9 mouse cellular contexts compared by ENCODE assay signal in the genomic region with DNA sequence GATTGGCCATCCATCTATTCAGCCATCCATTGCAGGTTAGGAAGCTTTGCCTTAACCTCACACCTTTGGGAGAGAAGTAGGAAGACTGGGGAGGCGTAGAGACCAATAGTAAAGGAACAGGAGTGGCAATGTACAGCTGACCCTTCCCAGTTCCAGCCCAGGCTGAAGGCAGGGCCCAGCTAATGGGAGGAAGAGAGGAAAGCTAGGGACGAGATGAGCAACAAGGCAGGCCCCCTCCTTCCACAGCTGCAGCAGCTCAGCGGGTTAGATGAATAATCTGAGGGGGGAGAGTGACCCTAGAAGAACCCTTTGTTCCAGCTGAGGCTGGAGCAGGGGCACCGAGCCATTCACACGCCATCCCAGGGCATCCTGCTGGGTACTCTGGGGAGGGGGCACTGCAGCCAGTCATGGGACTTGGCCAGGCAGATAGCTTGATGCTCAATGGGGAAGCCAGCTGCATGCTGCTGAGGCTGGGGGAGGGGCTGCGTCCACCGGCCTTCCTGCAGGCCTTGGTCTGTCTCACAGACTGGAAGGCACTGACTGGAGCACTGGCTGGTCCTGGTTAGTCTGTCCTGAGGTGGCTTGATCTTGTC. TPM values are rescaled to one million over a fixed set of nuclear protein-coding genes. Genes with fewer than 3 reads are reported as not detected.
DNase-seq lines count a peak whose midpoint lies in the region; ATAC-seq and TF ChIP-seq lines count a peak whose summit lies in the region.
"Had no signal": no experiment of that assay in that cellular context is flagged by ENCODE, and none has a peak within 500 bp of the region (broad histone marks: within the 10 kb centered on the region; RNA-seq: fewer than 3 reads in every experiment).

No protein-coding gene starts in this region.

- DNase-seq in layer of hippocampus, adult 11-12 months (ENCODE audit: low spot score), result peak; percentile 74
- no peak for DNase-seq in layer of hippocampus, postnatal 25 days (ENCODE audit: extremely low spot score in 1 of 2, low spot score in 1 of 2)
- peak; percentile 58 for DNase-seq in hindbrain, embryonic 10.5 days (ENCODE audit: low spot score)
- DNase-seq in limb, embryonic 10.5 days (ENCODE audit: low spot score), result no peak
- peak; percentile 46 for DNase-seq in right cerebral cortex, postnatal 25 days
- no peak for DNase-seq in lung, postnatal 0 days (ENCODE audit: low spot score)
- no peak for DNase-seq in spleen, postnatal 14 days (ENCODE audit: low spot score in 2 of 2)

- peak overlapping the region; percentile 81 for H3K27ac ChIP-seq in hindbrain, embryonic 10.5 days
- H3K27ac ChIP-seq in limb, embryonic 10.5 days, result peak overlapping the region; percentile 50
- no peak overlapping the region for H3K27ac ChIP-seq in lung, postnatal 0 days (ENCODE audit: low read length)
- H3K27ac ChIP-seq: limb, embryonic 15.5 days had no signal

- H3K9ac ChIP-seq in lung, postnatal 0 days (replicated peaks; ENCODE audit: low read depth), result no peak overlapping the region
- H3K9ac ChIP-seq: limb, embryonic 15.5 days had no signal

- 15% methylated on average over 7 of the region's 7 CpGs for WGBS in hindbrain, embryonic 10.5 days
- WGBS in limb, embryonic 10.5 days, result 51% methylated on average over 7 of the region's 7 CpGs
- 59% methylated on average over 7 of the region's 7 CpGs for WGBS in lung, postnatal 0 days

- peaks cover 55% of the 10 kb centered on the region for H3K4me1 ChIP-seq in hindbrain, embryonic 10.5 days (replicated peaks)
- H3K4me1 ChIP-seq in limb, embryonic 10.5 days, result peaks cover 34% of the 10 kb centered on the region
- peaks cover 4% of the 10 kb centered on the region; the same call in 1 of the 2 replicates for H3K4me1 ChIP-seq in lung, postnatal 0 days (ENCODE audit: insufficient read depth, low read depth, low read length)

- no peak for ATAC-seq in inflammation-experienced regulatory T-cells, adult 6 months
- no peak for ATAC-seq in lung, postnatal 0 days

- no peaks in the 10 kb centered on the region for H3K27me3 ChIP-seq in hindbrain, embryonic 10.5 days (ENCODE audit: insufficient read depth, poor library complexity, severe bottlenecking)
- H3K27me3 ChIP-seq in limb, embryonic 10.5 days (ENCODE audit: low read depth, poor library complexity, severe bottlenecking), result no peaks in the 10 kb centered on the region
- no peaks in the 10 kb centered on the region for H3K27me3 ChIP-seq in lung, postnatal 0 days (replicated peaks; ENCODE audit: insufficient read depth, low read length)
- H3K27me3 ChIP-seq: limb, embryonic 15.5 days had no signal

- TF ChIP-seq CTCF in lung, postnatal 0 days (IDR thresholded peaks at IDR 0.05), result no peak

- peak overlapping the region; percentile 16 for H3K4me3 ChIP-seq in hindbrain, embryonic 10.5 days
- H3K4me3 ChIP-seq in limb, embryonic 10.5 days, result no peak overlapping the region
- no peak overlapping the region for H3K4me3 ChIP-seq in lung, postnatal 0 days (ENCODE audit: low read depth, low read length)
- H3K4me3 ChIP-seq: limb, embryonic 15.5 days had no signal

- no peak overlapping the region for H3K4me2 ChIP-seq in lung, postnatal 0 days (replicated peaks; ENCODE audit: low read depth, low read length)
- H3K4me2 ChIP-seq: limb, embryonic 15.5 days had no signal

- no peaks in the 10 kb centered on the region for H3K9me3 ChIP-seq in hindbrain, embryonic 10.5 days
- no peaks in the 10 kb centered on the region for H3K9me3 ChIP-seq in limb, embryonic 10.5 days (replicated peaks)
- H3K9me3 ChIP-seq in lung, postnatal 0 days (ENCODE audit: low read length), result no peaks in the 10 kb centered on the region
- H3K9me3 ChIP-seq: limb, embryonic 15.5 days had no signal

- no peak for TF ChIP-seq EP300 in lung, postnatal 0 days (IDR thresholded peaks at IDR 0.05)

- peaks cover 48% of the 10 kb centered on the region for H3K36me3 ChIP-seq in hindbrain, embryonic 10.5 days
- peaks cover 51% of the 10 kb centered on the region for H3K36me3 ChIP-seq in limb, embryonic 10.5 days
- peaks cover 21% of the 10 kb centered on the region; the same call in 1 of the 2 replicates for H3K36me3 ChIP-seq in lung, postnatal 0 days (ENCODE audit: insufficient read depth, low read length)

RNA-seq across cellular contexts. Expression of a gene that starts 12.8 kb away (rescaled TPM):
- 10 to 100 TPM; 33.3 to 33.8 TPM for total RNA-seq in layer of hippocampus, postnatal 25 days (2021)
- 6.4 and 7.6 TPM in 2 replicates for polyA plus RNA-seq in hindbrain, embryonic 10.5 days (2016; fragmentation: Nextera tagmentation; extraction: Ambion mirVana)
- polyA plus RNA-seq in limb, embryonic 10.5 days (2016; fragmentation: Nextera tagmentation; extraction: Ambion mirVana), result 6.5 and 6.9 TPM in 2 replicates
- under 1 TPM in 2 of 3 experiments, not detected in 1; 0.13 to 0.17 TPM for polyA plus RNA-seq in inflammation-experienced regulatory T-cells, adult 6 months (2017; shearing (Covaris generic))
- 18.9 TPM in 2 replicates for polyA plus RNA-seq in lung, postnatal 0 days (2015; fragmentation: Nextera tagmentation; extraction: Ambion mirVana)

RNA-seq across cellular contexts. Expression of a gene that starts 25.6 kb away (rescaled TPM):
- total RNA-seq in layer of hippocampus, postnatal 25 days (2021), result 100 to 1,000 TPM; 101 to 108 TPM
- polyA plus RNA-seq in hindbrain, embryonic 10.5 days (2016; fragmentation: Nextera tagmentation; extraction: Ambion mirVana), result 86.4 and 96.7 TPM in 2 replicates
- polyA plus RNA-seq in limb, embryonic 10.5 days (2016; fragmentation: Nextera tagmentation; extraction: Ambion mirVana), result 63.9 and 78.3 TPM in 2 replicates
- 10 to 100 TPM; 21.0 to 50.3 (median 48.7) TPM for polyA plus RNA-seq in inflammation-experienced regulatory T-cells, adult 6 months (2017; shearing (Covaris generic))
- polyA plus RNA-seq in lung, postnatal 0 days (2015; fragmentation: Nextera tagmentation; extraction: Ambion mirVana), result 27.0 and 38.9 TPM in 2 replicates

RNA-seq across cellular contexts. Expression of a gene that starts 56.4 kb away (rescaled TPM):
- total RNA-seq in layer of hippocampus, postnatal 25 days (2021), result 100 to 1,000 TPM; 107 to 115 TPM
- 125 and 144 TPM in 2 replicates for polyA plus RNA-seq in hindbrain, embryonic 10.5 days (2016; fragmentation: Nextera tagmentation; extraction: Ambion mirVana)
- polyA plus RNA-seq in limb, embryonic 10.5 days (2016; fragmentation: Nextera tagmentation; extraction: Ambion mirVana), result 109 and 127 TPM in 2 replicates
- 10 to 100 TPM; 47.0 to 82.9 (median 47.1) TPM for polyA plus RNA-seq in inflammation-experienced regulatory T-cells, adult 6 months (2017; shearing (Covaris generic))
- 25.9 and 31.8 TPM in 2 replicates for polyA plus RNA-seq in lung, postnatal 0 days (2015; fragmentation: Nextera tagmentation; extraction: Ambion mirVana)

Comparison
In these comparisons a context has a peak if more than half of its experiments do, and no peak if none do; other contexts are left out.
1. DNase-seq: peak in layer of hippocampus, adult 11-12 months (single experiment), hindbrain, embryonic 10.5 days (single experiment) and right cerebral cortex, postnatal 25 days (single experiment); none in layer of hippocampus, postnatal 25 days (0 of 2), limb, embryonic 10.5 days (single experiment), lung, postnatal 0 days (single experiment) and spleen, postnatal 14 days (0 of 2).